Mouse (Mus musculus): ENCODE results near the gene Camkmt.

The Camkmt gene

DNA sequence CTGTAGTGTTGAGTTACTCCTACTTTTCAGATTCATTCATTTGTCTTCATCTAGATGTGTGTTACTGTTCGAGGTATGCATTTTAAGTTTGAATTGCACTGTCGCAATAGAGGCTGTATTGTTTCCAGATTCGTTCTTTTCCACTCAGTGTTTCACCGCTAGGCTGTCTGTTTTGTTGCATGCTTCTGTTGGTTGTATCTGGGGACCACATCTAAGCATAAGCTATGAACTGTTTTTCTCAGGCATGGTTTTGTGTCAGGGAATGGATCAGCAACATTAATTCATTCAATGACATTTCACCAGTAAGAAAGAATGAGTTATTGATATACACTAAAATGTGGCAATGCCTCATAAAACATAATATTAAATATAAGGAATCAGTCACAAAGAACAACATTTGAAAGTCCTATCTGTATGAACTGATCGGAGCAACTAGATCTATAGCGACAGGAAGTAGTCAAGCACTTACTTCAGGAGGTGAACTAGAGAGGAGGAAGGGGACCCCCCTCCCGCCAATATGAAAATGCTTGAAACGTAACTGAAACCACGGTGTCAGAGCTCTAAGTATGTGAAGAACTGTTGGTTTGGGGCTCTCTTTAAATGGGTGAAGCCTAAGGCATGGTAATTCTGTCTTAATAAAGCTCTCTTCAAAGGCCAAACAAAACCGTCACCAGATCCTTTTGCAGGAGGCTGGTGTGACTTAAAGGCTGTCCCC lies 80.3 kb downstream of the Camkmt start:
- DNase-seq (ENCODE audit: low spot score), result no peak

DNA sequence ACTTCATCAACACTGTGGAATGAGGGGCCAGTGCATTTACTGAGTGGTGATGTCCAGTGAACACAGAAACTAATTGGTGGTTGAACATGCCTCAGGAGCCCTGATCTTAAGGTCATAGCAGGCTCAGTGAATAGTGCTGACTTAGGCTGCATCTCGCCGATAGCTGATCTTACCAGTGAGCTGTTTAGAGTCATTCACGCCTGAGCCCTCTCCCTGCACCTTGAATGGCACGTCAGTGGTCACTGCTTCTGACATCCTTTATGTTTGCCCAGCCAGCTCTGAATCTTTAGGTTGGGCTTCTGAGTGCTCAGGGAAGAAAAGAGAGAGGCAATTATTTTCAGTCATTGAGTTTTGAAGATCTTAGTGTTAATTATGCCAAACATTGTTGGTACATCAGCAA lies 81.6 kb downstream of the Camkmt start:
- DNase-seq (ENCODE audit: low spot score), result no peak

DNA sequence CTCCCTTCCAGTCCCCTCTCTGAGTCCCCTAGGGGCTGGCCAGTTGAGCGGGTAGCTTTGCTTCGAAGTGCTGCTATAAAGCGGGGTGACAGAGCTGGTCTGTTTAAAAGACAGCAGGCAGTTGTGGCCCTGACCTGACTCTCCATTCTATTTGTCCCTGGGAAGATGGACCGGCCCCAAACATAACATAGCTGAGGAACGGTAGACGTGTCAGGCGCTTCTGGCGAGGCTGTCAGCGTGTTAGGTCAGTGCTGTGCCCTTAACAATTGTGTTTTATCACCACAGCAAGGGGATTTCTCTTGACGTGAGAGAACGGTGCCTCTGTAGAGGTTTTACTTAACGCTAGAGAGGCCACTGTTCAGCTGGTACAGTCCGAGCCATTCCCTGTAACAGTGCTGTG lies 86.9 kb downstream of the Camkmt start:
- no peak for DNase-seq (ENCODE audit: low spot score)

DNA sequence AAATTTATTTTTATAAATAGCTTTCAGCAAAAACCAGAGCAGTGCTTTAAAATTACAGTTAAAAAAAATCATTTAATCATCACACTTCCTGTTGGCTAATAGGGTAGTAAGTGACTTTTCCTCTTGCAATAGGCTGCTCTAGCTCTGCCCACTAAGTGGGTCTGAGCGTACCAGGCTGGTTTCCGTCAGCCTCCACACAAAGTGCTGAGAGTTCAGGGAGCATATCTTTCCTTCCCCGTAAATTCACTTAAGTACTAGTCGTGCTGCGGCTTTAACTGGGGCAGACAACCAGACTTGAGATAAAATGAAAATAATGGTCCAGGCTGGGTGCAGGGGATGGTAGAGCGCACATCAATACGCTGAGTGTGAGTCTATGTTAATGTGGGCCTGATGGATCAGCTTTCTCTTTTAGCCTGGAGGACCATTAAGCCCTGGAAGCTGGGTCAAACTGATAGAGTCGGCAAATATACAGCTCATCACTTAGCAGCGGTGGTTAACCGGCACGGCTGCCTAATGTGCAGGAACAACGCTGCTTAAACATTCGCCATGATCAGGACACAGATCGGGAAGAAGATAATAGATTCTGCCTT lies 90.2 kb downstream of the Camkmt start:
- DNase-seq (ENCODE audit: low spot score), result no peak

DNA sequence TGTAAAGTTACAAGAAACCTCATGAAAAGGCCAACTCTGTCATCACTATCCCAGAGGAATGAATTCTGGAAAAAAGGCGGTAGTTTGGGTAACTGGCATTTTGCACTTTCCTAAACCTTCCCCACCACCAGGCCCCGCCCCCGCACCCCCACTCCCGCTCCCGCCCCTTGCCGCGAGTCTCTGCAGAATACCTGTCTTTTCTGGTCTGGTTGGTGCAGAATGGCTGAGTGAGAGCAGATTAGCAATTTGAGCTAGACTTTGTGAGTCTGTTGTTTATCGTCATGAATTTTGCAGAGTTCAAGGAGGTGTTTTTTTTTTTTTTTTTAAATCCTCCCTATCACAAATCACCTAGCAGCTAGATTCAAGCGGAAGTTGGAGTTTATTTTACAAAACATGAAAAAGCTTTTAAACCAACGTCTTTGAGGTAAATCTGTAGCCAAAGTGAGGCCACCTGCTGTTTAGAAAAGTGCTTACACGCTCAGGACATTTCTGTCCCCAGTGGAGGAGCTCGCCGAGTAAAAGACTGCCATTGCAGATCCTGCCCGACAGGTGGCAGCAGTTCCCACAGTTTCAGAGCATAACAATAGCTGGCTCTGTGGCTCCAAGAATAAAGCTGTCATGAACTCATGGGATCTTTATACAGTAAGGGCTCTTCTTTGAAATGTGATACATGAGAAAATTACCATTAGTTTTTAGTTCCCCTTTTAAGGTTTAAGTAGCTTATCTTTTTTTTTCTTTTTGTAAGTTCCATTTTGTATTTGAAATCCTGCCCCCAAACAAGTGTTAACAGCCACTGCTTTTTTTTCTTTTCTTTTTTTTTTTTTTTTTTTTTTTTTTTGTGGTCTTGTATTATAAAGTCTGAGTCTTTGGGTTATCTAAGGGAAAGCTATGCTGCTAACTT lies 99.1 kb downstream of the Camkmt start:
- peak; percentile 58 for DNase-seq (ENCODE audit: low spot score)

DNA sequence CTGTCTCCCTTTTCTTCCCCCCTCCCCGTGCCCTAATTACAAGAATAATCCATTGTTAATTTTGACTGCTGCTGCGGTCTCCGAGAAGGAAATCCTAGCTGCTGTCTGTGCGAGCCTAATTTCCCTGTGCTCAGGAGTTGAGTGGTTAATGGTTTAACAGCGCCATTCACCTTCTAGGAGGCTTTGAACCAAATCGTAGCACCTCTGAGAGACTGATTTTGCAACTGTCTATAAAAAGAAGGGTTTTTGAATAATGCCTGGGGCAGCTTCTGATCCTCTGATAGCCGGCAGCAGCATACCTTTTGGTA lies 99.7 kb downstream of the Camkmt start:
- DNase-seq (ENCODE audit: low spot score), result no peak

DNA sequence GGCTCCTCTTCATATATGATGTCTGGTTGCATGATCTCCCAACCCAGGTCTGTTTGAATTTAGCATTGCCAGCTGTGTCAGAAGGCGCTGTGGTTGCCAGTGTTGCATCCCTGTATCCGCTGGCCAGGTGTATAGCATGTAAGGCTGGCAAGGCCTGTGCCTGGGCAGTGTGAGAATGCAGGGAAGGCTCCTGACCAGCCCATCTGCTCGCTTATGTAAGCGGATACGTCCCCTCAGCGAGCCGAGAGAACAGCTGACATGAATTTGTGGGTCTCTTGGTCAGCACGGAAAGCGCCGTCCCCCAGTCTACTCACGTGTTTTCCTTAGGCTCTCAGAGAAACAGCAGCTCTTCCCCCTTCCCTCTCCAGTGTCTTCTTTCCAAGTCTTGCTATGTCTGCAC lies 102.9 kb downstream of the Camkmt start:
- DNase-seq (ENCODE audit: low spot score), result no peak

DNA sequence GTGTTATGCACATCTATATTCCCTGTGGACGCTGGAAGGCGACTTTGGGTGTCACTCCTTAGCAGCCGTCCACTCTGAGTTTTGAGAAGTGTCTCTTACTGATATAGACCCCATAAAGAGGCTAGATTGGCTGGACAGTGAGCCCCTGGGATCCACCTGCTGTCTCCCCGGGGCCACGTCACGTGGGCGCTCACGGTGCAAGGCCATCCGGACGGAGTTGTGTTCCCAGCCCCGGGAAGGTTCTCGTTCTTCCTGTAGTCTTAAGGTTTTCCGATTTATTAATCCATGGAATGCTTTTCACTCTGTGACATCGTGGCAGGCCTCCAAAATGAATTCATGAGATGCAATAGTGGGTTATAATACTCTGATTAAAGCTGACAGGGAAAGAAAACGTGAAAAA lies 108.4 kb downstream of the Camkmt start:
- DNase-seq (ENCODE audit: low spot score), result no peak

DNA sequence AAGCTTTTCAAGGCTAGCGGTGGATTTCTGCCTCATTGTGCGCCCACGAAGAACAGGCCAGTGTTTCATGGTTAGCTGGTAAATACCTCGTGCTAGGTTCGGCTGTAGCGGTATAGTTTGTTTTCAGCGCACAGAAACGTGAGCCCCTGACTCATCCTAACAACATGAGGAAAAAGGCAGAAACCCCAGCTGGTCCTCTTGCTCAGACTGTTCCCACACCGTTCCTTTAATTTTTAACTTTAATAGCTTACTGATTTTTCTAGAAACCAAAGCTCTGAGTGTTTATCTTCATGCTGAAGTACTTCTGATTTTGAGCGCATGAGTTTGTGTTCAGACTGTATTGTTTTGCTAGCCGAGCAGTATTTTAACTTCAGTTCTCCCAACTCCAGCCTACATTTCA lies 109.0 kb downstream of the Camkmt start:
- no peak for DNase-seq (ENCODE audit: low spot score)

DNA sequence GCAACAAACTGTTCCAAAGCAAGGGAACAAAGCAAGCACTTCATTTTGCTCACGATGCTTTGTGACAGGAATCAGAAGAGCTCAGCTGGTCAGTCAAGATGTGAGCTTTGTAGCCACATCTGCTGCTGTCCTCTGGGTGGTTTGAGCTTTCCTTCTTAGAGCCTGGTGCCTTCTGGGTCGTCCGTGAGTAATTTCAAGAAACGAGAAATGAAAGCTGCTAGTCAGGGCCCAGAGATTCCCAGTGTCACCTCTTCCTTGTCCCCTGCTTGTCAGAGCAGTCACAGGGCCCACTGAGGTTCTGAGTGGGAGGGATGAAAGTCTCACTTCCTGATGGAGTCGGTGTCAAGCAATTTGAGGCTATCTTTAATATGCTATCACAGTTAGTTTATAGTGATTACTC lies 127.7 kb downstream of the Camkmt start:
- no peak for DNase-seq (ENCODE audit: low spot score)

DNA sequence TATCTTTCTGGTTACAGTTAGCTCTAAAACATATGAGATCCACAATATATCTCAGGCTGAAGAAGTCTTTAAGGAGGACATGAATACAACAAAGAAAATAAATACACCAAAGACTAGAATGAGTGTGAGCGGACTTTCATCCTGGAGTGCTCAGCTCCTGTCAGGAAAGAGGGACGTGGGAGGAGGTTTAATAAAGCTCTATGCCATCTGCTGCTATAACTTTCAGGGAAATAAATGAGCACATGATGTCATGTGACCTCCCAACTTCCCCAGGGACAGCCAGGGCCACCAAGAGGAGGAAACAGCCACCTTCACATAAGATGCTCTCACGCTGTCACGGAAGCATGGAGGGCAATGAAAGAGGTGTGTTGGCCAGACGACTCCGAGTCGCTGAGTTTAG lies 151.8 kb downstream of the Camkmt start:
- DNase-seq (ENCODE audit: low spot score), result no peak

DNA sequence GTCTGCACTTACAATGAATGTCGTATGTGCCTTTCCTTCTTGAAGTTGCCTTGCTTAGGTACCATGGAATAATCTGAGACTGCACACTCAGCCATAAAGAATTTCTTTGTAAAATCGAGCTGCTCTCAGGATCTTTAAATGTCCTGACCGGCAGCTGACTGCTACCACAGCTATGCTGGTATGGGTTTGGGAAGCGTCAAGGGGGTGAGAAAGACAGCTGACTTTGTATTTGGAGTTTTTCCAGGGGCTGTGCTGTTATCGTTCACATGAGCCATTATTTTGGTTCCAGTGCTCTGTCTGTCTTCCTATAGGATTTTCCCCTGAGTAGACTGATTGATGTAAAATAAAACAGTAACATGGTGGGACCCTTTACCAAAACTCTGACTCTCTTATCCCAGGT lies 158.6 kb downstream of the Camkmt start:
- no peak for DNase-seq (ENCODE audit: low spot score)

DNA sequence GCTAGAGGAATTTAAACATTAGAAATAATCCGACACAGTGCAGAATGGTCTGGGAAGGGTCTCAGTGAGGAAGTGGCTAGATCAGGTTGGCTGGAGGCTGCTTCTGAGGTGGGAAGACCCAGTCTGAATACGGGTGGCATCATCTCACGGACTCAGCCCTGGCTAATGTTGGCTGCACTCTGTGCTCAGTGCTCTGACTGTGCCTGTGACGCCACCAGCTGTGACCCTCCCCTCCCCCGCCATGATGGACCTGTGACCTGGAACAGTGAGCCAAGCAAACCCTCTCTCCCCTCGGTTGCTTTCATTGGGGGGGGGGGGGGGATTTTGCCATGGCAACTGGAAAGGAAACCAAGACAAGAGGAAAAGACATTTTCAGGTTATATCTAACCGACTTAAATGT lies 159.4 kb downstream of the Camkmt start:
- DNase-seq (ENCODE audit: low spot score), result no peak

DNA sequence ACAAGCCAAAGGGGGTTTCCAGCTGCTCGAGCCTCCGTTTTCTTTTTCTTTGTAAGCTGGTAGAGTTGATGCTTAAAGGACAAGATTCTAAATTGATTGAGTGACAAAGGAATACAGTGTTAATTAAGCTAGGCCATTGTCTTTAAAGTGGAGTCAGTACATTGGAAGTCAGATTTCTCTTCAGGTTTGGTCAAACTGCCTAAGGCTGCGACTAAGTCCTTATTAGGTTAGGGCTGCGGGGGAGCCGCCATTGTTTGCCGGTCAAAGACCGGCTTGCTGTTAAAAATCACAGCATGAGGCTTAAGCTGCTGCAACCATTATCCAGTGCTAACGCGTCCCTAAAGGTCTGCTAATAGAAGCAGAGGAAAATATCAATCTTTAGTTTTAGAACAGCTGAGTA lies 166.6 kb downstream of the Camkmt start:
- DNase-seq (ENCODE audit: low spot score), result no peak

DNA sequence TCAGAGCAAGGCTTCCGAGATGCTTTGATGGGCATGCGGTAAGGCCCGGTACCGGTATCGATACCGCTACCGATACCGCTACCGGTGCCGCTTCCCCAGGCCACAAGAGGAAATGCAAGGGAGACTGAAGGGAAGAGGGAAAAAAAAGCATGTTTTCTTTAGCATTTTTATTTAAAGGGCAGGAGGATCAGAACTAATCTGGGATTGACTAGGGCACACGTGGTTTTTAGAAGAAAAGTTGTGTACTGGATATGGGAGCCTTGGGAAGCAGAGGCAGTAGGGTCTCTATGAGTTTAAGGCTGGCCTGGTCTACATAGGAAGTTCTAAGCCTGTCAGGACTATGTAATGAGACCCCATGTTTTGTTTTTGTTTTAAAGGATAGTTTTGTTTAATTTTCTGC lies 167.0 kb downstream of the Camkmt start:
- DNase-seq (ENCODE audit: low spot score), result no peak

DNA sequence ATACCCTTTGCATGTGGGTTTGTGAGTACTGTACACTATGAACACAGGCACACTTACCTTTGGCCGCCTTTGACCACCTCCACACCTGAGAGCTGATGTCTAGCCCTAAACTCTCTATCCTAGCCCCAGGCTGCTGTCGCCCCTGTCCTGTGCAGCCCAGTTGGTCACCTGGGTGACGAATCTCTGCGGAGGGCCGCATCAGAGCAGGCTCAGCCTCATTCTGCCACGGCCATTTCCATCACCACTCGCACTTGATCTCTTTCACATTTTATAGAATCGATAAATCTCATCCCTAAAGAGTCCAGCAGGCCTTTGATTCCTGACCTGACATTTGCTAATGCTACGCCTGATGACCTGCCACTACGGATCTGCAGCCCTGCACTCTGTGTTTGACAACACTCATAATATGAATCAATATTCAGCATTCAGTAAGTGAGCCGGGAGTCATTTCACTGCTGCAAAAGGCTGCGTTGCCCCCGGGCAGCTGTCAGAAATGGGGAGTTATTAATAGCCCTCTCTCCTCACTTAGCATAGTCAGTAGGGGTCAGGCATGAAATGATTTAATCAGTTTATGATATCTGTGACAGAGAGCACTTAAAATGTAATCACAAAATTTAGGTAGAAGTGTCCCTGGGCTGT lies 168.5 kb downstream of the Camkmt start:
- DNase-seq (ENCODE audit: low spot score), result no peak

DNA sequence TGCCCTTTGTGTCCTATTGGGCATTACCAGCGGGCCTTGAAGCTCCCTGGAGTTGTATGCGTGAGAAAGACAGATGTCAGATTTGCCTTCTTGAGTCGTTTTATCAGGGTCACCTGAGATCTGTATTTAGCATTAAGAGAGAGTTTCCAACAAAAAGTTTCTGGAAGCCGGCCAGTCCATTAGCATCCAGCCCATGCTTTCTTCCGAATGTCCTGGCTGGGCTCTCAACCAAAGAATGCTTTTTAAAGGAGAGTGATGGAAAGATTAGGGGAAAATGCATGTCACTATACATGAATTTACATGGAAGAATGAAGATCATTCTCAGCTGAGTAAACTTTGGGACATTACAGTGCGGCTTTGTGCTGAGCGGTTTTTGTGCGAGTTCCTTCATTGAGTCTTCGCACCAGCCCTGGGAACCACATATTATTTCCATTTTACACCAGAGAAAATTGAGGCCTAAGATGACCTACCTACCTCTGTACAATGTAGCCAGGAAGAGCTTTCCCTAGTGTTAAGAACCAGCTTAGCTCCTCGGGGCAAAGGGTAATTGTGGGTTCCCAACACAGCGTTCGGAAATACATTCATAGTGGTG lies 176.6 kb downstream of the Camkmt start:
- DNase-seq (ENCODE audit: low spot score), result no peak

DNA sequence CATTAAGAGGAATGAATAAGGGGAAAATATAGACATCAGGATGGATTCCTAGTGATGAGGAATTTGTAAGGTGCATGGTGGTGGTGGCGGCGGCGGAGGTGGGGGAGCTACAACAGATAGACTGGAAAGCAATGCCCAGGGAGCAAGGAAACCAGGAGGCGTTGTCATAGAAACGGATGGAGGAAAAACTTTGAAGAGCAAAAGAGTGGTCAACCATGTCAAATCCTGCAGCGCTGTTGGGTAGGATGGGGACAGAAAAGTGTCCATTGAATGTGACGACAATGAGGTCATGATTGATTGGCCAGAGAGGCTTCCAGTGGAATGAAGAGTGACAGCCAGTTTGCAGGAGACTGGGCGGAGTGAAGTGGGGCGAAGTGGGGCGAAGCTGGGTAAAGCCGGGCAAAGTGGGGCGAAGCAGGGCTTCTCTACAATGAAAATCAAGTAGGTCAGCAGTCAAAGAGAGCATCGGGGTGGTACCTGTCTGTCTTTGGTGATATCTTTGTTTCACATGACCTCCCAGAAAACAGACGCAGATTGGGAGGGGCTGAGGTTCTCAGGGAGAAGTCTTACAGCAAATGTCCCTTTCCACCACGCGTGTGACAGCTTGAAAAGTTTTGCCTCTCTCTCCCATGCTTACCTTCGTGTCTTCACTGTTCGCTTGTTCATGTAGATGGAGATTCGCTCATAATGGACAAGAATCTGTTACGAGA lies 181.3 kb downstream of the Camkmt start:
- DNase-seq (ENCODE audit: low spot score), result no peak

DNA sequence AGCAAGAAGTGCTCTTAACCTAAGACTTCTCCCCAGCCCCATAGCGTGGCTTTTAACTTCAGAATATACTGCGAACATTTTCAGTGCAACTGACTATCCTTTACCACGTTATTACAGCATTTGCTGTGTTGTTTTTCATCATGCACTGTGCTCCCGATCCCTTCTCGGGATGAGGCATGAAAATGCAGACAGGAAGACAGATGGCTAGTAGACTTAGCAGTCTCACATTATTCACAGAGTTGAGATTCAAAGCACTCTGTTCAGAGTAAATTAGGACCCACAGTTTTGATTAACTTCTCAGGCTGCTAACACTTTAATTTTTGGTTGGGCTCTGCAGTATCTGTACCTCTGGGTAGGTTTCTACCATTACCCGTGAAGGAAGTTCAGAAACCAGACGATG lies 189.4 kb downstream of the Camkmt start:
- DNase-seq (ENCODE audit: low spot score), result no peak

DNA sequence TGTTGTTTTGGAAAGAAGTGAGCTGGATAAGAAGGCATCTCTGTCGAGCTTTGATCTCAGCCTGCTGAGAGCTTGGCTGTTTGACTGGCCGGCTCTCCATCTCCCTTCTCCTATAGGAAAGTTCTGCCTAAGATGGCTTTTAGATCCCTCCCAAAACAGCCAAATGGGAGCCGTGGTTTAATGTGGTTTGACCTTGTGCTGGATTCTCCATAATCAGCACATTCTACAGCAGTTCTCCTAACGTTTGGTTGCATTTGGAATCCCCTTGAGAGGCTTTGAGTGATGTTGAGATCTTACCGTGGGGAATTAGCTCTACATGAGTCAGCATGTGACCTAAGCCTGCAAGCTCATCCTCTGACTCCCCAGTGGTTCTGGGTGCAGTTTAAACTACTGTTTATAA lies 192.1 kb downstream of the Camkmt start:
- no peak for DNase-seq (ENCODE audit: low spot score)

DNA sequence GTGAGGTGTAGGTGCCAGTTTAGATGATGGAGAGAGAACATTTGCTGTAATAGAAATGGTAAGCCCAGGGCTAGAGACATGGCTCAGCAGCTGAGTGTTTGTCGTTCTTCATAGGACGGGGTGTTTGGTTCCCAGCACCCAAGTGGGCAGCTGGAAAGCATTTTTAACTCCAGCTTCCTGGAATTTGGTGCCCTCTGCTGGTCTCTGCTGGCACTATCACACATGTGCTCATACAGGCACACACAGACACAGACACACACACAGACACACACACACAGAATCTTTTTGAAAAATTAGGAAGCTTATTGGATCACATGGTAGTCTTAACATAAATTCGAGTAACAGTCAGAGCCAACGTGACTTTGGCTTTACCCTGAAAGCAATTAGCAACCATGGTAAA lies 200.8 kb downstream of the Camkmt start:
- DNase-seq (ENCODE audit: low spot score), result no peak

DNA sequence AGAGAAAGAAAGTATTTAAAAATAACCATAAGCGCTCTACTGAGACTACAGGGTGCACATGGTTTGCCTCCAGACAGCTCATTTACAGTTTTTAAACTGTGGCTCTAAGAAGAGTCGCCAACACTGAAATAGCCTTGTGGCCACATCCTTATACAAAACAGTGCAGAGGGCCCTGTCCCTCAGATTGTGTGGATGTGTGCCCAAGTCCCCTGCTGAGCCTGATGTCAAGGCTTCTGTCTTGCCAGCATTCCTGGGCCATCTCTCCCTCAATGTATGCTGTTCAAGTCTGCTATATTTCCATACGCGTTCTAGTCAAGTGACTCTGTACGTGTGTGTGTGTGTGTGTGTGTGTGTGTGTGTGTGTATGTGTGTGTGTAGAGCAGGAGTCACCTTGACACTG lies 201.2 kb downstream of the Camkmt start:
- no peak for DNase-seq (ENCODE audit: low spot score)

All from ovary, adult 18-20 months (tissue).